Mouse (Mus musculus): Measurements from ENCODE around the gene Usp48.

GRCm38 (mm10) chr4:137664980-137665675 lies 71.6 kb downstream of the Usp48 start:
- TF ChIP-seq CTCF (IDR thresholded peaks at IDR 0.05 in 2 of 3, conservative IDR thresholded peaks at IDR 0.05 in 1 of 3; ENCODE audit: control insufficient read depth in 1 of 3, insufficient read depth in 1 of 3, low read depth in 2 of 3, low read length in 3 of 3, poor library complexity in 1 of 3, severe bottlenecking in 1 of 3) (no peak), RAD21 (IDR thresholded peaks at IDR 0.05; ENCODE audit: low read depth, low read length) (no peak), POLR2A (IDR thresholded peaks at IDR 0.05; ENCODE audit: control insufficient read depth in 1 of 2, insufficient read depth in 1 of 2, low read depth in 1 of 2, low read length in 2 of 2, poor library complexity in 1 of 2) (no peak), UBTF (IDR thresholded peaks at IDR 0.05; ENCODE audit: borderline replicate concordance, insufficient read depth, low read depth, low read length) (no peak), SMC3 (IDR thresholded peaks at IDR 0.05; ENCODE audit: low read depth, low read length) (no peak)

Measured in MEL (cell line).